Mouse (Mus musculus): ENCODE measurements around the gene Dock6.

Gene Dock6

GRCm38 (mm10) chr9:21846755-21847341 lies 5.6 kb downstream of the Dock6 start:
- no peak for DNase-seq (ENCODE audit: low spot score in 2 of 2)

- DNase-seq (ENCODE audit: low spot score in 2 of 2), result no peak
Observed at GRCm38 (mm10) chr9:21845381-21846080, 6.9 kb downstream of the Dock6 start.

GRCm38 (mm10) chr9:21843086-21843485 lies 9.3 kb downstream of the Dock6 start:
- DNase-seq (ENCODE audit: low spot score in 2 of 2), result no peak

- DNase-seq (ENCODE audit: low spot score in 2 of 2), result no peak
Observed at GRCm38 (mm10) chr9:21842391-21842790, 10.0 kb downstream of the Dock6 start.

- DNase-seq (ENCODE audit: low spot score in 2 of 2), result no peak
Observed at GRCm38 (mm10) chr9:21841340-21841739, 11.1 kb downstream of the Dock6 start.

GRCm38 (mm10) chr9:21840115-21840787 lies 12.2 kb downstream of the Dock6 start:
- DNase-seq (ENCODE audit: low spot score in 2 of 2), result peak in 1 of 2 experiments; percentile 37

- DNase-seq (ENCODE audit: low spot score in 2 of 2), result no peak
Observed at GRCm38 (mm10) chr9:21837690-21838089, 14.7 kb downstream of the Dock6 start.

GRCm38 (mm10) chr9:21835258-21835912 lies 17.1 kb downstream of the Dock6 start, which contains the start of gene Angptl8:
Angptl8 (plus strand) TSS chr9:21835510.
- DNase-seq (ENCODE audit: low spot score in 2 of 2), result no peak

GRCm38 (mm10) chr9:21831558-21832240 lies 20.7 kb downstream of the Dock6 start:
- DNase-seq (ENCODE audit: low spot score in 2 of 2), result no peak

- no peak for DNase-seq (ENCODE audit: low spot score in 2 of 2)
Observed at GRCm38 (mm10) chr9:21830936-21831335, 21.5 kb downstream of the Dock6 start.

- no peak for DNase-seq (ENCODE audit: low spot score in 2 of 2)
Observed at GRCm38 (mm10) chr9:21830461-21830850, 22.0 kb downstream of the Dock6 start.

GRCm38 (mm10) chr9:21829834-21830460 lies 22.5 kb downstream of the Dock6 start:
- no peak for DNase-seq (ENCODE audit: low spot score in 2 of 2)

- no peak for DNase-seq (ENCODE audit: low spot score in 2 of 2)
Observed at GRCm38 (mm10) chr9:21824366-21824765, 28.1 kb downstream of the Dock6 start.

GRCm38 (mm10) chr9:21823957-21824356 lies 28.5 kb downstream of the Dock6 start:
- no peak for DNase-seq (ENCODE audit: low spot score in 2 of 2)

GRCm38 (mm10) chr9:21822686-21823085 lies 29.7 kb downstream of the Dock6 start:
- no peak for DNase-seq (ENCODE audit: low spot score in 2 of 2)

GRCm38 (mm10) chr9:21820183-21820582 lies 32.3 kb downstream of the Dock6 start:
- no peak for DNase-seq (ENCODE audit: low spot score in 2 of 2)

GRCm38 (mm10) chr9:21819181-21819729 lies 33.2 kb downstream of the Dock6 start:
- DNase-seq (ENCODE audit: low spot score in 2 of 2), result no peak

GRCm38 (mm10) chr9:21818561-21818960 lies 33.9 kb downstream of the Dock6 start:
- DNase-seq (ENCODE audit: low spot score in 2 of 2), result no peak

GRCm38 (mm10) chr9:21818125-21818524 lies 34.3 kb downstream of the Dock6 start:
- DNase-seq (ENCODE audit: low spot score in 2 of 2), result no peak

GRCm38 (mm10) chr9:21816716-21817305 lies 35.6 kb downstream of the Dock6 start:
- no peak for DNase-seq (ENCODE audit: low spot score in 2 of 2)

GRCm38 (mm10) chr9:21811170-21811569 lies 41.3 kb downstream of the Dock6 start:
- no peak for DNase-seq (ENCODE audit: low spot score in 2 of 2)

Measured in cerebellum, postnatal 4 days (tissue).